Mouse (Mus musculus) thymus, adult 2 months (tissue): ENCODE measurements around the gene Lrba. TPM values are rescaled to one million over a fixed set of nuclear protein-coding genes. Genes with fewer than 3 reads are reported as not detected.

ENCODE experiments used
- DNase-seq: peaks from one replicate; pipeline ENCODE4 v3.0.0; 2021
- H3K27ac ChIP-seq: fragments of 200-500 bp; 2 replicates; pipeline ENCODE4 v1.5.1; 2012; ENCODE audit warnings: low read length, control low read depth; ENCODE audit not compliant: control insufficient read depth, insufficient read depth
- H3K27me3 ChIP-seq: fragments of 200-500 bp; 2 replicates; pipeline ENCODE4 v1.6.1; 2012; ENCODE audit warnings: mild to moderate bottlenecking, low read length, moderate library complexity, mixed read lengths; ENCODE audit not compliant: control insufficient read depth, insufficient read depth
- H3K36me3 ChIP-seq: fragments of 200-500 bp; 2 replicates; pipeline ENCODE4 v1.6.1; 2012; ENCODE audit warnings: mild to moderate bottlenecking, low read length, moderate library complexity; ENCODE audit not compliant: control insufficient read depth, insufficient read depth
- H3K4me1 ChIP-seq: fragments of 200-500 bp; replicated peaks from 2 replicates; pipeline ENCODE4 v1.6.1; 2012; ENCODE audit warnings: low read length; ENCODE audit not compliant: control insufficient read depth, insufficient read depth
- H3K4me3 ChIP-seq: fragments of 200-500 bp; 2 replicates; pipeline ENCODE4 v1.5.1; 2012; ENCODE audit warnings: mild to moderate bottlenecking, low read length, control low read depth, moderate library complexity; ENCODE audit not compliant: control insufficient read depth, insufficient read depth
- CTCF ChIP-seq: fragments of 200-500 bp; IDR thresholded peaks from 2 replicates; pipeline ENCODE4 v1.5.1; 2012; ENCODE audit warnings: mild to moderate bottlenecking, control low read depth, low read length, moderate library complexity, borderline replicate concordance; ENCODE audit not compliant: control insufficient read depth, poor library complexity, insufficient read depth; ENCODE audit errors: extremely low read depth
- POLR2A ChIP-seq: fragments of 200-500 bp; IDR thresholded peaks from 2 replicates; pipeline ENCODE4 v1.6.1; 2012; ENCODE audit warnings: mild to moderate bottlenecking, low read length, control low read depth, moderate library complexity; ENCODE audit not compliant: control insufficient read depth, poor library complexity, insufficient read depth; ENCODE audit errors: extremely low read depth
- WGBS: fragments of 180-500 bp; shearing (Covaris S2); methylation state at CpG from one replicate; pipeline ENCODE4 v1.1.7; 2018; 5-methylcytosine and 5-hydroxymethylcytosine counted together
- polyA plus RNA-seq: library from polyadenylated mRNA; depleted of rRNA; stranded (reverse); fragments of >200 nt; gene quantifications from 2 replicates; pipeline ENCODE4 v1.2.3, GENCODE M21; 2012; rRNA removed

Lrba gene
- 13.7 and 14.5 TPM in 2 replicates for polyA plus RNA-seq

GRCm38 (mm10) chr3:86224564-86225421 is at the start of gene Lrba:
TSS of gene Lrba (plus strand) at chr3:86224680.
- WGBS: under 1% methylated on average over 55 of the region's 55 CpGs
- Histone ChIP-seq H3K4me1 (peaks cover 8% of the 10 kb centered on the region), H3K4me3 (peak within 1 kb of the TSS; percentile 88), H3K27me3 (no peaks in the 10 kb centered on the region), H3K36me3 (no peaks in the 10 kb centered on the region), H3K27ac (peak within 1 kb of the TSS; percentile 70)
- DNase-seq: peak; percentile 90
- TF ChIP-seq CTCF (no peak), POLR2A (peak; percentile 20; the same call in 1 of the 2 replicates)

- DNase-seq: no peak
- Histone ChIP-seq H3K27ac (no peak overlapping the region), H3K36me3 (no peaks in the 10 kb centered on the region), H3K27me3 (no peaks in the 10 kb centered on the region), H3K4me1 (no peaks in the 10 kb centered on the region), H3K4me3 (no peak overlapping the region)
- 77% methylated on average over 7 of the region's 7 CpGs for WGBS
- TF ChIP-seq POLR2A (no peak), CTCF (no peak)
These were observed 44.8 kb upstream of the Lrba start for GRCm38 (mm10) chr3:86179714-86180113.

- H3K4me1 ChIP-seq: no peaks in the 10 kb centered on the region
- H3K27ac ChIP-seq: no peak overlapping the region
- no peak overlapping the region for H3K4me3 ChIP-seq
- no peaks in the 10 kb centered on the region for H3K36me3 ChIP-seq
- 95% methylated on average over 5 of the region's 5 CpGs for whole genome bisulfite sequencing
- TF ChIP-seq CTCF (no peak), POLR2A (no peak)
- H3K27me3 ChIP-seq: no peaks in the 10 kb centered on the region
- DNase-seq: no peak
These were observed 43.4 kb upstream of the Lrba start for GRCm38 (mm10) chr3:86181107-86181506.

- Histone ChIP-seq H3K36me3 (no peaks in the 10 kb centered on the region), H3K4me1 (no peaks in the 10 kb centered on the region), H3K4me3 (no peak overlapping the region), H3K27me3 (no peaks in the 10 kb centered on the region), H3K27ac (no peak overlapping the region)
- DNase-seq: no peak
- WGBS: 97% methylated on average over 7 of the region's 7 CpGs
- TF ChIP-seq POLR2A (no peak), CTCF (no peak)
These were observed 39.9 kb upstream of the Lrba start for GRCm38 (mm10) chr3:86184546-86184945.

GRCm38 (mm10) chr3:86187736-86188389 is 36.6 kb upstream of the Lrba start:
- no peak for TF ChIP-seq POLR2A
- H3K36me3 ChIP-seq: no peaks in the 10 kb centered on the region
- no peaks in the 10 kb centered on the region for H3K27me3 ChIP-seq
- WGBS: 80% methylated on average over 5 of the region's 5 CpGs
- H3K4me3 ChIP-seq: no peak overlapping the region
- no peak overlapping the region for H3K27ac ChIP-seq
- DNase-seq: no peak
- no peaks in the 10 kb centered on the region for H3K4me1 ChIP-seq

GRCm38 (mm10) chr3:86195981-86196380 is 28.5 kb upstream of the Lrba start:
- Histone ChIP-seq H3K27ac (no peak overlapping the region), H3K27me3 (no peaks in the 10 kb centered on the region), H3K4me3 (no peak overlapping the region), H3K36me3 (no peaks in the 10 kb centered on the region), H3K4me1 (peaks cover 3% of the 10 kb centered on the region)
- TF ChIP-seq POLR2A (no peak), CTCF (no peak)
- WGBS: 54% methylated on average over 15 of the region's 15 CpGs
- DNase-seq: no peak

- no peak for TF ChIP-seq POLR2A
- TF ChIP-seq CTCF: no peak
- no peak overlapping the region for H3K27ac ChIP-seq
- H3K36me3 ChIP-seq: no peaks in the 10 kb centered on the region
- H3K27me3 ChIP-seq: no peaks in the 10 kb centered on the region
- H3K4me3 ChIP-seq: no peak overlapping the region
- 4% methylated on average over 3 of the region's 3 CpGs for WGBS
- H3K4me1 ChIP-seq: peaks cover 3% of the 10 kb centered on the region
- DNase-seq: peak; percentile 11
These were observed 28.0 kb upstream of the Lrba start for GRCm38 (mm10) chr3:86196471-86196870.
